Mouse (Mus musculus) myocyte (in vitro differentiated cells): Measurements from ENCODE around the gene Tktl1.
"Not testable (repeated sequence)": the region's sequence is repeated elsewhere in the genome, so short reads cannot be mapped to it uniquely, and the experiment has no call there.

Source experiments
- CEBPB ChIP-seq: IDR thresholded peaks from 2 replicates; pipeline ENCODE4 v1.6.1; 2011; ENCODE audit warnings: mild to moderate bottlenecking, moderate library complexity; ENCODE audit not compliant: poor library complexity, insufficient read depth, severe bottlenecking
- MAX ChIP-seq: IDR thresholded peaks from one replicate; pipeline ENCODE4 v1.6.1; 2011; ENCODE audit warnings: low read depth, mild to moderate bottlenecking, control low read depth
- MYOG ChIP-seq, 3 experiments: IDR thresholded peaks; one replicate each; pipeline ENCODE4 v1.6.1; 2011; ENCODE audit warnings: control low read depth in 2 of 3, low read depth in 2 of 3, mild to moderate bottlenecking in 2 of 3; ENCODE audit not compliant: insufficient read length in 2 of 3, control insufficient read depth in 1 of 3, insufficient read depth in 1 of 3
- POLR2A ChIP-seq: IDR thresholded peaks from one replicate; pipeline ENCODE4 v1.6.1; 2011; ENCODE audit warnings: low read depth, mild to moderate bottlenecking, control low read depth, moderate library complexity; ENCODE audit not compliant: insufficient read length
- POLR2AphosphoS2 ChIP-seq: IDR thresholded peaks from one replicate; pipeline ENCODE4 v1.6.1; 2011; ENCODE audit warnings: low read depth, control low read depth; ENCODE audit not compliant: insufficient read length
- TCF12 ChIP-seq: IDR thresholded peaks from one replicate; pipeline ENCODE4 v1.6.1; 2011; ENCODE audit warnings: mild to moderate bottlenecking, control low read depth; ENCODE audit not compliant: poor library complexity, insufficient read depth, severe bottlenecking
- USF1 ChIP-seq: IDR thresholded peaks from one replicate; pipeline ENCODE4 v1.6.1; 2011; ENCODE audit warnings: low read depth, mild to moderate bottlenecking, control low read depth, moderate library complexity

DNA sequence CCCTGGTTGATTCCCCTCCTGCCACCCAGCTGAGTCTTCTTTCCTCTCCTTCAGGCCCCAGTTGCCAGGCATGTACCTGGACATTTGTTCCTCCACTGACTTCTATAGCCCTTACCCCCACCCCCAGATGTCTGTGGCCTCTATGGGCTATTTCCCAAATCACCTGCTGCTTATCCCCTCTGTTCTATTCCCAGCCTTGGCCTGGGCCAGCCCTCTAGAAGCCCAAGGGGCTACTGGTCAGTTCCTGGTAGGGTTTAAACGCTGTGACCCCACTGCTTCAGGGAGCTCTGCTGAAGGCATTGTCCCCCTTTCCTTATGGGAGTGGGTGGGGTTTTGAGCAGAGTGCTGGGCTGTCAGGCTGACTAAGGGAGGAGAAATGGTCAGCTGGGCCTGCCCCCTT is 43.0 kb downstream of the Tktl1 start:
- TF ChIP-seq TCF12; POLR2A; MYOG (IDR thresholded peaks at IDR 0.05; ENCODE audit: control insufficient read depth in 1 of 3, insufficient read depth in 1 of 3, insufficient read length in 2 of 3, low read depth in 2 of 3); CEBPB; POLR2AphosphoS2; USF1; MAX: not testable (repeated sequence)
